Comparison of ENCODE assay signal across 10 mouse cellular contexts in the genomic region with DNA sequence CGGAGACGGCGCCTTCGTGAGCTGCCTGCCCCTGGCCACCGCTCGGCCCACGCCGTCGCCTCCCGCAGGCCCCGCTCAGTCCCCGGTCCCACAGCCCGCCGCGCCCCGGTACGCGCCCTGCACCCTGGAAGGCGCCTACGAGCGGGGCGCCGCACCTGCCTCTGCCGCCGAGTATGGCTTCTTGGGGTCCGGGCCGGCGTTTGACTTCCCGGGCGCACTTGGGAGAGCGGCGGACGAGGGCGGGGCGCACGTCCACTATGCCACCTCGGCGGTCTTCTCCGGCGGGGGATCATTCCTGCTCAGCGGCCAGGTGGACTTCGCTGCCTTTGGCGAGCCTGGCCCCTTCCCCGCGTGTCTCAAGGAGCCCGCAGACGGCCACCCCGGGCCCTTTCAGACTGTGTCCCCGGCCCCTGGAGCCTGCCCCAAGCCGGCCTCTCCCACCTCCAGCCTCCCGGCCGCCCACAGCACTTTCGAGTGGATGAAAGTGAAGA. TPM values are rescaled to one million over a fixed set of nuclear protein-coding genes. Genes with fewer than 3 reads are reported as not detected.
DNase-seq lines count a peak whose midpoint lies in the region; ATAC-seq and TF ChIP-seq lines count a peak whose summit lies in the region.
"Had no signal": no experiment of that assay in that cellular context is flagged by ENCODE, and none has a peak within 500 bp of the region (broad histone marks: within the 10 kb centered on the region; RNA-seq: fewer than 3 reads in every experiment).

No protein-coding gene starts in this region.

- H3K9ac ChIP-seq in ES-E14 (ENCODE audit: insufficient read depth, low read depth, low read length, poor library complexity, severe bottlenecking): peak overlapping the region; percentile 42
- H3K9ac ChIP-seq in liver, postnatal 0 days (replicated peaks): no peak overlapping the region

- TF ChIP-seq CTCF in liver, postnatal 0 days (IDR thresholded peaks at IDR 0.05; ENCODE audit: low read depth): no peak

- H3K36me3 ChIP-seq in ES-E14 (ENCODE audit: control insufficient read depth, insufficient read depth, low read length, poor library complexity, severe bottlenecking): no peaks in the 10 kb centered on the region
- H3K36me3 ChIP-seq in hindbrain, embryonic 10.5 days: no peaks in the 10 kb centered on the region
- H3K36me3 ChIP-seq in liver, postnatal 0 days (replicated peaks; ENCODE audit: insufficient read depth, low read length): no peaks in the 10 kb centered on the region

- no peak overlapping the region for H3K27ac ChIP-seq in ES-E14 (ENCODE audit: insufficient read depth, low read depth, low read length, poor library complexity, severe bottlenecking)
- H3K27ac ChIP-seq in hindbrain, embryonic 10.5 days: no peak overlapping the region
- no peak overlapping the region for H3K27ac ChIP-seq in liver, postnatal 0 days (ENCODE audit: low read depth)

- no peaks in the 10 kb centered on the region for H3K4me1 ChIP-seq in ES-E14 (ENCODE audit: control insufficient read depth in 2 of 2, insufficient read depth in 2 of 2, low read length in 2 of 2, poor library complexity in 1 of 2)
- H3K4me1 ChIP-seq in hindbrain, embryonic 10.5 days (replicated peaks): peaks cover 20% of the 10 kb centered on the region
- peaks cover 3% of the 10 kb centered on the region; the same call in 1 of the 2 replicates for H3K4me1 ChIP-seq in liver, postnatal 0 days (ENCODE audit: insufficient read depth)

- in situ Hi-C loops in ES-E14 (cut with MboI; ENCODE audit: low sequenced_read_pairs in 2 of 2, unreplicated experiment in 2 of 2): no loop called here

- H3K27me3 ChIP-seq in hindbrain, embryonic 10.5 days (ENCODE audit: insufficient read depth, poor library complexity, severe bottlenecking): peaks cover 89% of the 10 kb centered on the region
- peaks cover 56% of the 10 kb centered on the region for H3K27me3 ChIP-seq in liver, postnatal 0 days (ENCODE audit: insufficient read depth, low read length)

- H3K4me3 ChIP-seq in ES-E14 (ENCODE audit: insufficient read depth in 1 of 2, low read depth in 1 of 2, low read length in 2 of 2, poor library complexity in 1 of 2, severe bottlenecking in 1 of 2): peak overlapping the region; percentile 73 to 76
- peak overlapping the region; percentile 58 for H3K4me3 ChIP-seq in hindbrain, embryonic 10.5 days
- H3K4me3 ChIP-seq in liver, postnatal 0 days (ENCODE audit: low read depth, low read length): peak overlapping the region; percentile 15; the same call in 1 of the 2 replicates

- H3K4me2 ChIP-seq in liver, postnatal 0 days (ENCODE audit: low read depth, low read length): peak overlapping the region; percentile 50

- TF ChIP-seq EP300 in liver, postnatal 0 days (IDR thresholded peaks at IDR 0.05; ENCODE audit: low read depth): no peak

- DNase-seq in heart, adult 11 months: peak; percentile 67
- no peak for DNase-seq in heart, postnatal 4 days
- no peak for DNase-seq in ES-E14 (ENCODE audit: low read depth, low spot score)
- peak; percentile 33 for DNase-seq in hindbrain, embryonic 10.5 days (ENCODE audit: low spot score)
- no peak for DNase-seq in liver, postnatal 0 days
- no peak for DNase-seq in spleen, postnatal 4 days (ENCODE audit: low spot score in 2 of 2)
- DNase-seq in cerebellum, adult 11-12 months: no peak
- no peak for DNase-seq in ovary, postnatal 10 days (ENCODE audit: low spot score)

- no peaks in the 10 kb centered on the region for H3K9me3 ChIP-seq in ES-E14 (ENCODE audit: control insufficient read depth, insufficient read depth, low read depth, low read length)
- H3K9me3 ChIP-seq in hindbrain, embryonic 10.5 days: no peaks in the 10 kb centered on the region
- H3K9me3 ChIP-seq in liver, postnatal 0 days (ENCODE audit: low read length): no peaks in the 10 kb centered on the region

- no peak for ATAC-seq in liver, postnatal 0 days

- 1% methylated on average over 52 of the region's 53 CpGs for WGBS in hindbrain, embryonic 10.5 days
- WGBS in liver, postnatal 0 days (ENCODE audit: insufficient replicate concordance): 1% methylated on average over 38 of the region's 53 CpGs

TF ChIP-seq in ES-E14, 5 proteins besides CTCF, POLR2A, EP300 and RAD21:
- TF ChIP-seq ZNF384 (IDR thresholded peaks at IDR 0.05; ENCODE audit: low read depth, low read length): no peak

RNA-seq across cellular contexts. Expression of a gene that starts 0.5 kb away (rescaled TPM):
- total RNA-seq in heart, postnatal 4 days (2021): not detected
- total RNA-seq in ES-E14 (2012; rRNA removed): 0.26 and 0.36 TPM in 2 replicates
- 0.14 and 0.60 TPM in 2 replicates for polyA plus RNA-seq in hindbrain, embryonic 10.5 days (2016; fragmentation: Nextera tagmentation; extraction: Ambion mirVana)
- polyA plus RNA-seq in liver, postnatal 0 days (2015; fragmentation: Nextera tagmentation; extraction: Ambion mirVana): not detected in 2 replicates
- polyA plus RNA-seq: C2C12; large intestine, adult 2 months had no signal

RNA-seq across cellular contexts. Expression of a gene that starts 36.8 kb away (rescaled TPM):
- not detected for total RNA-seq in heart, postnatal 4 days (2021)
- total RNA-seq in ES-E14 (2012; rRNA removed): 0.22 TPM in 1 of 2 replicates, not detected in the other
- polyA plus RNA-seq in hindbrain, embryonic 10.5 days (2016; fragmentation: Nextera tagmentation; extraction: Ambion mirVana): not detected in 2 replicates
- polyA plus RNA-seq in liver, postnatal 0 days (2015; fragmentation: Nextera tagmentation; extraction: Ambion mirVana): not detected in 2 replicates
- polyA plus RNA-seq: C2C12 had no signal

RNA-seq across cellular contexts. Expression of a gene that starts 51.6 kb away (rescaled TPM):
- total RNA-seq in heart, postnatal 4 days (2021): under 1 TPM; 0.45 TPM
- 0.16 and 0.94 TPM in 2 replicates for total RNA-seq in ES-E14 (2012; rRNA removed)
- polyA plus RNA-seq in hindbrain, embryonic 10.5 days (2016; fragmentation: Nextera tagmentation; extraction: Ambion mirVana): 0.14 and 2.6 TPM in 2 replicates
- polyA plus RNA-seq in liver, postnatal 0 days (2015; fragmentation: Nextera tagmentation; extraction: Ambion mirVana): not detected in 2 replicates
- polyA plus RNA-seq: C2C12 had no signal

RNA-seq across cellular contexts. Expression of a gene that starts 51.6 kb away (rescaled TPM):
- under 1 TPM in 1 of 2 experiments, not detected in 1; 0.11 TPM for total RNA-seq in heart, postnatal 4 days (2021)
- 0.40 TPM in 1 of 2 replicates, not detected in the other for total RNA-seq in ES-E14 (2012; rRNA removed)
- 15.5 and 55.9 TPM in 2 replicates for polyA plus RNA-seq in hindbrain, embryonic 10.5 days (2016; fragmentation: Nextera tagmentation; extraction: Ambion mirVana)
- not detected in 2 replicates for polyA plus RNA-seq in liver, postnatal 0 days (2015; fragmentation: Nextera tagmentation; extraction: Ambion mirVana)
- polyA plus RNA-seq: C2C12 had no signal

RNA-seq across cellular contexts. Expression of a gene that starts 58.9 kb away (rescaled TPM):
- total RNA-seq in heart, postnatal 4 days (2021): 1 to 10 TPM; 1.2 to 1.9 TPM
- total RNA-seq in ES-E14 (2012; rRNA removed): 0.63 and 1.2 TPM in 2 replicates
- polyA plus RNA-seq in hindbrain, embryonic 10.5 days (2016; fragmentation: Nextera tagmentation; extraction: Ambion mirVana): not detected in 2 replicates
- 0.04 TPM in 1 of 2 replicates, not detected in the other for polyA plus RNA-seq in liver, postnatal 0 days (2015; fragmentation: Nextera tagmentation; extraction: Ambion mirVana)
- polyA plus RNA-seq: C2C12 had no signal

Comparison
In these comparisons a context has a peak if more than half of its experiments do, and no peak if none do; other contexts are left out.
1. DNase-seq: peak in heart, adult 11 months (single experiment) and hindbrain, embryonic 10.5 days (single experiment); none in heart, postnatal 4 days (single experiment), ES-E14 (single experiment), liver, postnatal 0 days (single experiment), spleen, postnatal 4 days (0 of 2), cerebellum, adult 11-12 months (single experiment) and ovary, postnatal 10 days (single experiment).
2. H3K4me3 ChIP-seq: peak in every context shown above with its lines; median percentile 74 in ES-E14; 58 in hindbrain, embryonic 10.5 days; 15 in liver, postnatal 0 days.